Mouse (Mus musculus) cerebral cortex, adult 2 months (tissue): ENCODE measurements around the gene Pi4ka.

ENCODE experiments used
- WGBS: fragments of 180-500 bp; shearing (Covaris S2); methylation state at CpG from one replicate; pipeline ENCODE4 v1.1.7; 2018; 5-methylcytosine and 5-hydroxymethylcytosine counted together

Gene Pi4ka

DNA sequence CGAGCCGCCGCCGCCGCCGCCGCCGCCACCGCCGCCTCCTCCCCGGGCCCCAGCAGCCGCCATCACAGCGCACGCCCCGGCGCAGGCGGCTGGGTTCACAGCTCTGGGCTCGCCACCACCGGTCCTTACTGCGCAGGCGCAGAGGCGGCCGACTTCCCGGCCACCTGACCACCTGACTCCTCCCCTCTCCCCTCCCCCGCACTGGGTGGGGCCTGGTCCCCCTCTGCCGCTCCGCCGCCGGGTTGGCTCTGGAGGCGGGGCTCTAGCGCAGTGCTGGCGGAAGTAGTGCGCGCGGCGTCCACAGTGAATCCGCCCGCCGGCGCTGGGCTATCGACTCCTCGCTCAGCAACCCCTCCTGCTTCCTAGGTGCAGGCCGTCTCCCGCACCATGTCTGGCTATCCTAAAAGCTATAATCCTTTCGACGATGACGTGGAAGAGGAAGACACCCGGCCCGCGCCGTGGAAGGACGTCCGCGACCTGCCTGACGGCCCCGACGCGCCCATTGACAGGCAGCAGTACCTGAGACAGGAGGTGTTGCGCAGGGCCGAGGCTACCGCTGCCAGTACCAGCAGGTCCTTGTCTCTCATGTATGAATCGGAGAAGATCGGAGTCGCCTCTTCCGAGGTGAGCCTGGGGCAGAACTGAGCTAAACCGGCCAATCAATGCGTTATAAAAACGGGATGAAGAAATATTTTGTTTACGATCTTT, at the start of gene Pi4ka, which contains the start of gene Snap29:
Gene Pi4ka (minus strand): TSS at position 579 of the 708 bp plus-strand sequence.
Gene Snap29 (plus strand): TSS at position 251 of the 708 bp plus-strand sequence.
- WGBS, result under 1% methylated on average over 69 of the region's 69 CpGs

DNA sequence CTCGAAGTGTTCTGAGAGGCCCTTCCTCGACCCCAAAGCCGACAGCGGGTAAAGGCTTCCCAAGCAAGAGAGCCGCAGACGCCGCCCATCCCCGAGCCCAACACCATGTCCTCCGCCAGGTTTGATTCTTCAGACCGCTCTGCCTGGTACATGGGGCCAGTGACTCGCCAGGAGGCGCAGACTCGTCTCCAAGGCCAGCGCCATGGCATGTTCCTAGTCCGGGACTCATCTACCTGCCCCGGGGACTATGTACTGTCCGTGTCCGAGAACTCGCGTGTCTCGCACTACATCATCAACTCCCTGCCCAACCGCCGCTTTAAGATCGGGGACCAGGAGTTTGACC, 46.2 kb upstream of the Pi4ka start:
- under 1% methylated on average over 24 of the region's 24 CpGs for WGBS

GRCm38 (mm10) chr16:17451541-17452372, 45.6 kb upstream of the Pi4ka start, which contains the start of gene Crkl:
Crkl (plus strand) TSS chr16:17451987.
- under 1% methylated on average over 63 of the region's 63 CpGs for WGBS

- WGBS, result 66% methylated on average over 2 of the region's 2 CpGs
Measured at GRCm38 (mm10) chr16:17432576-17432975, 26.5 kb upstream of the Pi4ka start.

- 84% methylated on average over 3 of the region's 3 CpGs for WGBS
Measured at GRCm38 (mm10) chr16:17423021-17423420, 16.9 kb upstream of the Pi4ka start.

DNA sequence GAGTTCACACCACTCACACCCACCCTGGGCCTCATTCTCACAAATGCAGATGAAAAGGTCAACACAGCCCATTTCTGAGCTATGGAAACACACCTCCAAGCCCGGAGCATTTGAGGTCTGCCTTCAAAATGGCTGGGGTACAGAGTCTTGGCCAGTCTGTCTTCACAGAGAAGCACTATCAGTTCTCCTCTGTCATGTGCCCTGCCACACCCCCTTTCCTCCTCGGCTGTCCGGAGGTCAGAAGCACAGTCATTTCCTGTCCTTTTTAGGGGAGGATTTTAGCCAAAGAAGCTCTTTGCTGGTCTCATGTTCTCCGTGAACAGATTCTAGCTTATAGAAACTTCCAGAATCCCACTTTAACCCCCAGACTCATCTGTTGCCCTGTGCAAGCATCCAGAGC, 4.1 kb upstream of the Pi4ka start:
- 56% methylated on average over 4 of the region's 4 CpGs for WGBS

DNA sequence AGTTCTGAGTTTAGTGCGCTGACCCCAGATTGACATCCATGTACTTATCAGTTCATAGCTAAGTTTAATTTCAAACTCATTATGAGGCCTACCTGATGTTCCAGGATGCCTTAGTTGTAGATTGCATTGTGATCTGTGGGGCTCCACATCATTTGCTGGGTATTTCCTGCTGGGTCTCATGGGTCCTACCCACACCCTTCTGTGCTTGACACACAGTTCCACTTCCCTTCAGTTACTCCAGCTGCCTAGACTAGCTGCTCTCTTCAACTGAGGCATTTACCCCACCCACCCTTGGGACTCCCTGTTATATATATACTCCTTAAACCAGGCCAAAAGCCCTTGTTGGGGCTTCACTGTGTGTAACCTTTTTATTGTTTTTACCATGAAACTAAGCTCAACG, 2.9 kb upstream of the Pi4ka start:
- 88% methylated on average over 2 of the region's 2 CpGs for WGBS

GRCm38 (mm10) chr16:17406512-17407231, 558 bp upstream of the Pi4ka start:
- WGBS, result 24% methylated on average over 9 of the region's 9 CpGs

DNA sequence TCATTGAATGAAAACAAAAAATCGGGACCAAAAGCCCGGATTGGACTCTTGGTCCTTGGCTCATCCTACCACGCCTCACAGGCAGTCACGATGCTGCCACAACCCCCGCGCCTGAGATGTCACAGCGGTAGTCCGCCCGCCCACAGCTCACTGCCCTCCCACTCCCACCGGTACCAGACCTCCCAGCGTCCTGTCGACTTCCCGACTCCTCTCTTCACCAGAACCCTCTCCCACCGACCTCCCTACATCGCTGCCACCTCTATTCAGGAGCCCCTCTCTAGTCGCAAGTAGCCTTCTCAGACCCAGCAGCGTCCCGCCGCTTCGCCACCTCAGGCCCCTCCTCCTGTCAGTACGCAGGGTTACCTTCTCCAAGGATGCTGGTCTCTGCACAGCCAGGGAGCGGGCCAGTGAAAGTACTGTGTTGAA, 830 bp downstream of the Pi4ka start:
- WGBS, result under 1% methylated on average over 22 of the region's 22 CpGs

DNA sequence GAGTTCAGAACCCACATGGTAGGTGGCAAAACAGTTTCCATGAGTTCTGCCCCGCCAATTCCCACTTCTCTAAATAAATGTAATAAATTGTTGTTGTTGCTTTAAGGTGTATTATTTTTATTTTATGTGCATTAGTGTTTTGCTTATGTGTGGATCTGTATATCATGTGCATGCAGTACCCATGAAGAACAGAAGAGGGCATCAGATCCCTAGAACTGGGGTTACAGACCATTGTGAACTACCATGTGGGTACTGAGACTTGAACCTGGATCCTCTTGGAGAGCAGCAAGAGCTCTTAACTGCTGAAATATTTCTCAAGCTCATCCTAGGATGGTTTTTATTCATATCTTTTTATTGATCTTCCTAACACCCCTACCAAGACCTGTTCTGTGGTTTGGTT, 3.3 kb downstream of the Pi4ka start:
- WGBS, result 89% methylated on average over 1 of the region's 1 CpGs

DNA sequence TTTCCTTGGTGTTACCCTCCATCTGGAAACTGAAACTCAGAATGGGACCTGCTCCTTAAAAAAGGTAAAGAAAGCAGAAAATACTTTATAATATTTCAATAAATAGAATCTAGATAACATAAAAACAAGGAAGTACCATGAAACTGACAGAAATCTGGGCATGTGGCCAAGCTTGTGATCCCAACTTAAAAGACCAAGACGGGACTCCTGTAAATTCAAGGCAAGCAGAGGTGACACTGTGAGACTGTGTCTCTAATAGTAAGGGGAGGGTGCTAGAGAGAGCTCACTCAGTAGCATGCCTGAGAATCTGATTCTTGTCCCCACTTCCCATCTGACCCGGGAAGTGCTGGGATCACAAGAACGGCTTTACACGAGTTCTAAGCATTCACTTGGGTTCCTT, 13.3 kb downstream of the Pi4ka start:
- 45% methylated on average over 4 of the region's 4 CpGs for WGBS

GRCm38 (mm10) chr16:17383594-17384326, 22.4 kb downstream of the Pi4ka start:
- WGBS, result 80% methylated on average over 2 of the region's 2 CpGs

- 91% methylated on average over 4 of the region's 4 CpGs for WGBS
Measured at GRCm38 (mm10) chr16:17382306-17382705, 23.8 kb downstream of the Pi4ka start.

GRCm38 (mm10) chr16:17358787-17359186, 47.3 kb downstream of the Pi4ka start:
- 59% methylated on average over 4 of the region's 4 CpGs for WGBS

DNA sequence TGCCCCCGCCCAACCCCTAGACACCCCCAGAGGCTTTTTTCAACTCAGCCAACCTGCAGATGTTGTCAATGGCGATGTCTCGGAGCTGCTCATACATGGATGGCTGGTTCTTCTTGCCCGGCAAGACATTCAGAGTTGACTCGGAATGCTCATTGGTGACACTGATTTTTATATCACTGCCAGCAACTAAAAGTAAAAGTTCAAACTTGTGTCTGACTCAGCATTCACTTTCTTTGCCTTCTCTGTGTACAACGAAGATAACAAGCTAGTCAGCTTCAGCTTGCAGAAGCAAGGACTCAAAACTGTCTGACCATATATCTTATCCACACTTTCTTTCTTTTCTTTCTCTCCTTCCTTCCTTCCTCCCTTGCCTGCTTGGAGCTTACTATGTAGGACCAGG, 50.1 kb downstream of the Pi4ka start:
- WGBS, result 70% methylated on average over 6 of the region's 6 CpGs

DNA sequence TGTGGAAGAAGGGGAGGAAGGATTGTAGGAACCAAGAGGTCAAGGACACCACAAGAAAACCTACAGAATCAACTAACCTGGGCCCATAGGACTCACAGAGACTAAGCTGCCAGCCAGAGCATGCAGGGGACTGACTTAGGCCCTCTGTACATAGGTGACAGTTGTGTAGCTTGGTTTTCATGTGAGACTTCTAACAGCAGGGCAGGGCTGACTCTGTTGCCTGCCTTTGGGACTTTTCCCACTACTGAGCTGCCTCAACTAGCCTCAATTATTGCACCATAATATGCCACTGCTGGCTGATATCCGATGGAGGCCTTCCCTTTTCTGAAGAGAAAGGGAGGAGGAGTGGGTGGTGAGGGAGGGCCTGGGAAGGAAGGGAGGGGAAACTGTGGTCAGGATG, 59.3 kb downstream of the Pi4ka start:
- WGBS, result 78% methylated on average over 1 of the region's 1 CpGs

DNA sequence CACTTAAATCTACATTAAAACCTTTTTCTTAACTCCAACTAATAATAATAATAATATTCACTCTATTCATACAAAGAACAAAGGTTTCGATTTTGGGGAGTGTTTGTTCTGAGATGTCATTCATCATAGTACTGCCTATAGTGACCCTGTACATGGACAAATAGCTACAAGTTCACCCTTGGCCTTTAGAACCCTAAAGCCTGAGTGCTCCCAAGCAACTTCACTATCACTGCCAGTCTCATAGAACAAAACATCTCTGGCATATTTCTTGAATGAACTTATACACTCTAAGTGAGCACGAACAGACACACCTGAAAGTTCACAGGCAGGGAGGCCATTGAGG, 60.3 kb downstream of the Pi4ka start:
- 89% methylated on average over 2 of the region's 2 CpGs for WGBS

DNA sequence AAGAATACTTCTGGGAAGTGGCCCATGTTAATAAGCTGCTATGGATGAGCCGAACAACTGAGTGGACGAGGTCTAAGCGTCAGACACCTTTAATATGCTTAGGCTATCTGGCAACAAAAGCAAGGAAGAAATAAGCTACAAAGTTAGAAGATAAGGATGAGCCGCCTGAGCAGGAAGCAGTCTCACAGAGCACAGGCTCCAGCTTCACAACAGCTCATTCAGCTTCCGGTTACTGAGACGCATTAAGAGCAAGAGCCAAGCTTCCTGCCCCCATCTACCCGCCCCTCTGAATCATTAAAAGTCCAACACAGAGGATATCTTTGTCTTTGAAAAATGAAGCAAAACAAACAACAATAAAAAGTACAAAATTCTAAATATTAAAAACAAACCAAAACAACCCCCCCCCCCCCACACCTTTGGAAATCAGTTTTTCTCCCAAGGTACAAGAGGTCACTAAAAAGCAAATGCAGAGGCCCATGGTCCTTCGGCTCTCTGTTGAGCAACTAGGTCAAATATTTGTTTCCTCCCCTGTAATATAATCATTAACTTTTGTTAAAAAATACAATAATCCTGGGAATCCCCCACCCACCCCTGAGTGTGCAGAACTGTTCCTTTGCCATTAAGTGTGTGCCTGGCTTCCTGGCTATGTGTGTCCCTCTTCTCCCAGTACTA, 60.8 kb downstream of the Pi4ka start:
- 67% methylated on average over 8 of the region's 8 CpGs for WGBS

DNA sequence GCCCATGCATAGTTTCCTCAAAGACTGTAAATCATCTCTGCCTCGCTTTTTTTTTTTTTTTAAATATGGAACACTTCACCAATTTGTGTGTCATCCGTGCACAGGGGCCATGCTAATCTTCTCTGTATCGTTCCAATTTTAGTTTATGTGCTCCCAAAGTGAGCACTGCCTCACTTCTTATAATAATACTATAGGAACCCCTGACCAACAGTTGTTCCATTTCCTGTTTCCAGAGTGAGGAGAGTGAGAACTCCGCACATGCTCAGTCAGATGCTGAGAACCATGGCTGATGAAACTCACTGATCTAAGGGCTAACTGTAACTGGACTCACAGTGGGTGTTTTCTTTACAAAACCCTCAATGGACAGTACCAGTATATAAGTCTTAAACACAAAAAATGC, 64.3 kb downstream of the Pi4ka start:
- WGBS, result 67% methylated on average over 4 of the region's 4 CpGs

GRCm38 (mm10) chr16:17340705-17341104, 65.4 kb downstream of the Pi4ka start:
- WGBS, result 93% methylated on average over 2 of the region's 2 CpGs

DNA sequence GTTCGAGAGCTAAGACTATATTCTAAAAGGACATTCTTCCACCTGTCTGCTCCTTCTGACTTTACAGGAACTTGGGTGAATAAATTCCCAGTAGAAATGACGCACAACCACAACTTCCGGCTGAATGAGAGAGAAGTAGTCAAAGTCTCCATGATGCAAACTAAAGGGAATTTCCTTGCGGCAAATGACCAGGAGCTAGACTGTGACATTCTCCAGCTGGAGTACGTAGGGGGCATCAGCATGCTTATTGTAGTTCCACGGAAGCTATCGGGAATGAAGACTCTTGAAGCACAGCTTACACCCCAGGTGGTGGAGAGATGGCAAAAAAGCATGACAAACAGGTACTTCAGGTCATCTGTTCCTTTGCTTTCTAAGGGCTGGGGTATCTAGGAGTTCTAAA, 66.4 kb downstream of the Pi4ka start:
- 89% methylated on average over 7 of the region's 7 CpGs for WGBS
